Comparison of ENCODE assay signal across 18 mouse cellular contexts in genomic region chr9:40389175-40389574, GRCm38 (mm10).
DNase-seq lines count a peak whose midpoint lies in the region; ATAC-seq and TF ChIP-seq lines count a peak whose summit lies in the region.
"Had no signal": no experiment of that assay in that cellular context is flagged by ENCODE, and none has a peak within 500 bp of the region (broad histone marks: within the 10 kb centered on the region; RNA-seq: fewer than 3 reads in every experiment).

No protein-coding gene starts in this region.

- TF ChIP-seq CTCF in cerebellum, adult 2 months (IDR thresholded peaks at IDR 0.05; ENCODE audit: borderline replicate concordance, insufficient read depth, low read depth, low read length), result no peak

- no peaks in the 10 kb centered on the region for H3K27me3 ChIP-seq in cerebellum, adult 2 months (ENCODE audit: control insufficient read depth, insufficient read depth, low read length)
- H3K27me3 ChIP-seq: embryonic facial prominence, embryonic 12.5 days; heart, embryonic 15.5 days; hindbrain, embryonic 13.5 days had no signal

- H3K4me3 ChIP-seq in cerebellum, adult 2 months (replicated peaks; ENCODE audit: insufficient read depth, low read depth, low read length), result no peak overlapping the region
- H3K4me3 ChIP-seq: embryonic facial prominence, embryonic 12.5 days; heart, adult 2 months; heart, embryonic 15.5 days; hindbrain, embryonic 13.5 days had no signal

- peak; percentile 28 for DNase-seq in CD4-positive, CD25-positive, alpha-beta regulatory T cell, adult 2 months (ENCODE audit: low read depth, low spot score)
- peak; percentile 19 for DNase-seq in ZHBTc4 (ENCODE audit: low read depth, low spot score)
- DNase-seq in kidney, adult 11 months, result no peak
- no peak for DNase-seq in lung, adult 18-20 months
- no peak for DNase-seq in cerebellum, adult 2 months
- DNase-seq: adrenal gland, adult 8-10 months; cerebellum, adult 8-10 months; cerebellum, postnatal 14 days; gastrocnemius, postnatal 10 days; heart, adult 2 months; heart, postnatal 14 days; kidney, adult 18-20 months had no signal

- peaks cover 38% of the 10 kb centered on the region for H3K4me1 ChIP-seq in cerebellum, adult 2 months (ENCODE audit: control insufficient read depth, insufficient read depth, low read length)

- WGBS in cerebellum, adult 2 months, result 79% methylated on average over 6 of the region's 6 CpGs

- no peak for ATAC-seq in CD4-positive, CD25-positive, alpha-beta regulatory T cell, adult 4 months
- ATAC-seq in megakaryocyte, adult 5-6 weeks (ENCODE audit: poor library complexity, severe bottlenecking), result 0 out of 2 replicates have a peak, but pooled peaks have one; percentile 30
- ATAC-seq: forebrain, embryonic 16.5 days had no signal

- TF ChIP-seq POLR2A in cerebellum, adult 2 months (IDR thresholded peaks at IDR 0.05; ENCODE audit: borderline replicate concordance, insufficient read depth, low read length), result no peak

- H3K27ac ChIP-seq in cerebellum, adult 2 months (ENCODE audit: insufficient read depth, low read length), result no peak overlapping the region
- H3K27ac ChIP-seq: embryonic facial prominence, embryonic 12.5 days; heart, adult 2 months; heart, embryonic 15.5 days; hindbrain, embryonic 13.5 days had no signal

Comparison
In these comparisons a context has a peak if more than half of its experiments do, and no peak if none do; other contexts are left out.
1. DNase-seq: peak in CD4-positive, CD25-positive, alpha-beta regulatory T cell, adult 2 months (single experiment) and ZHBTc4 (single experiment); none in kidney, adult 11 months (single experiment), lung, adult 18-20 months (0 of 2) and cerebellum, adult 2 months (0 of 2).